Mouse (Mus musculus) kidney, postnatal 4 days (tissue): ENCODE measurements at regions not wholly inside any gene's neighbourhood (a gene's known extent, or its start where the extent isn't known, plus 50 kb on each side); places are given as distances from the start of the nearest gene placed in this dataset.

Experiments used
- DNase-seq, 2 experiments: peaks; one replicate each; pipeline ENCODE4 v3.0.0; 2021; ENCODE audit warnings: mixed read lengths in 2 of 2

DNA sequence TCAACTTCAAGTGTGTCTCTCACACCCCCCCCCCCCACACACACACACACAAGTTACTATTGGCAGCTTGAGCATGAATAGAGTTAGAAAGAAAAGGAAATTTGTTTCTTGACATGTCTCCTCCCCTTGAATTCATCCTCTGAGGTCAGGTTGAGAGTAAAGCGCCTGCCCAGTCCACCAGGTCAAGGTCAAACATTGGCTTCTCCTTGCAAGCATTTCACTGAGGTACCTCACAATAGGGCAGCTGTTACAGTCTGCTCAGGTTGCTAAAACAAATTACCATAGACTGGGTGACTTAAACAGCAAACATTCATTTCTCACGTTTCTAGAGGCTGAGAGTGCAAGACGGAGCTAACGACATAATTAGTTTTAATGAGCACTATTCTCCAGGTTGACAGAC is 344.2 kb downstream of the Galc start:
- DNase-seq: no peak

DNA sequence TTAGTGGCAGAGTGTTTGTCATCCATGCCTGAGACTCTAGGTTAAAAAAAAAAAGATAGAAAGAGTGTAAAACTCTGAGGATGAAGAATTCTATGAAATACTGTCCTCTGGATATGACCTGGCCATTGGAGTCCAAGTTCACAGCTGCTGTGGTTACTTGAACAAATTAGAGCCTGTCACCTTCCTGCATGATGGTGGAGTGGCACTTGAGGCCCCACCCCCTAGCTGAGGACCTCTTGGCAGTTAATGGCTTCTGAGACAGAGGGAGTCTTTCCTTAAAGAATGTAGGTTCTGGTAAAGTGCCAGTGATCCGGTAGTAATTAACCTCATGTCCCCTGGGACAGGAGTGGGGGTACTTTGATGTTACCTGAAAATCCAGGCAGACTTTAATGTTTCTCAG is 346.5 kb downstream of the Galc start:
- no peak for DNase-seq

DNA sequence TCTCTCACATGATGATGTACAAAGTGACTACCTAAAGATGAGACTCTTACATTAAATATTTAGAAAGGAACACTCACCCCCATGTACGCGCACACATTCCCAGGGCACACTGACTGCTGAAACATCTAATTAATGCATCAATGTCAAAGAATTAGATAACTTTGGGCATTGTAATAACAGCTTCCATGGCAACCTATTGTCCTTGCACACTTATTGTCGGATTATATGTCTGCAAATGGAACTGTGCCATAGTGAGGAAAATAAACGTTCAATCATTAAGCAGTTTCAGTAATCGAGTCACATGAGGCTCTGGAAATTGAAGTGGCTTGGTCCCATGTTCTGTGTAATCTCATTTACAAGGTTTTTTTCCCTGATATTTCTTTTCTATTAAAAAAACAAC is 360.0 kb downstream of the Galc start:
- no peak for DNase-seq

DNA sequence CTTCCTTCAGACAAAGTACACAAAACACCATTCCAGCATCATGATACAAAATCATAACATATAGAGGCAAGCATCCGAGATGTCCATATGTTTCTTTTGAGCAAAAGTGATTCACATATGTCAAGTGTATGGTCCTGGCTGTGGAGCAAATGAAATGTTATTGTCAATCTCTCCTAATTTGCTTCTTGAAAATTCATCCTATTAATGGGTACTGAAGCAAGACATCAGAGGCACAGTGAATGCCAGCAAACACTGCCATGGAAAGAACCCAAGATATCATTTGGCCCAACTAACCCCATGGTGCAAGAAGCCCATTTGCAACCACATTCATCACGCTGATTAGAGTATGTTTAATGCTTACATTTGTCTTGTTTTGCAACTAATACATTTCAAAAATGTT is 361.1 kb downstream of the Galc start:
- DNase-seq: no peak

DNA sequence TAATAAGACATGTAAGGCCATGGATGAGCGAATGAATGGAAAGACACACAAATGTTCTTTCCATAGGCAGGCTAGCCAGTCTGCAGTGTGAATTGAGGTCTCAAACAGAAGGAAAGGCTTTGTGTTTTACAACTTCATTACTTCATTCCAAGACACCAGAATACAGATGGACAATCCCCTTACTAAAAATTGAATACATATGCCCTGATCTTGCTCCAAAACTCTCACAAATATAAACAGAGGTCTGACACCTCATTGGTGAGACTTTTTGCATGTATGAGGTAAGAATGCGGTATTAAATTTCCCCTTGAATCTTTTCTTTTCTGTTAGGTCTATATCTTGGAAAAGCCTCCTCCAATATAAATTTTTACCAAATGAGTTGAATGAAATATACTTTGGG is 363.3 kb downstream of the Galc start:
- no peak for DNase-seq

DNA sequence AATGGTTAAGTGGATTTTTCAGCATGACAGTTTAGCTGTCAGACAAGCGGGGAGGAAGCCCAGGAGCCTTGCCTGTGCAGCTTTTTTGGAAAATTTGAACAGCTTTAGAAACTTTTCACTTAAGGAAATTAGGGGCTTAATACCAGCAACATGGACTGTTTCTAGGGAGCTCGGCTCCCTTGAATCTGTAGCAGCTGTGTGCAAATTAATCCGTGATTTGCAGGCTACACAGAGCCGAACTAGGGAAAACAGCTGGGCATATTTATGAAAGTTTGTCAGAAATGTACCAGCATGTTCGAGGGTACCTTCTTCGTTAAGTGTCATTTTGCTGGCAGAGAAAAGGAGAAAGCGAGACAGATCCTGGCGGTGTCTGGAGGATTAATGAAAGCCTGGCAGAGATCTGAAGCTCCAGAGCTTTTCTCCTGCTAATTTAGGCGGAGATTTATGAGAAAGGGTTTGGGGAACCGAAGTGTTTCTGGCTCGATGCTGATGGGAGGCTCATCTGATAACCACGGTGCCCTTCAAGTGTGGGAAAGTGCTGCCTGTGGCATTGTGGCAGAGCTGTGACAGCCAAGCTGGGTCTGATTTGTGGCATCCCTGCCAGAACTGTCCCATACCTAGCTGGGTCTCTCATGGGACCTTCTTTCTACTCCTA is 370.3 kb downstream of the Galc start:
- DNase-seq: peak in 1 of 2 experiments; percentile 6

DNA sequence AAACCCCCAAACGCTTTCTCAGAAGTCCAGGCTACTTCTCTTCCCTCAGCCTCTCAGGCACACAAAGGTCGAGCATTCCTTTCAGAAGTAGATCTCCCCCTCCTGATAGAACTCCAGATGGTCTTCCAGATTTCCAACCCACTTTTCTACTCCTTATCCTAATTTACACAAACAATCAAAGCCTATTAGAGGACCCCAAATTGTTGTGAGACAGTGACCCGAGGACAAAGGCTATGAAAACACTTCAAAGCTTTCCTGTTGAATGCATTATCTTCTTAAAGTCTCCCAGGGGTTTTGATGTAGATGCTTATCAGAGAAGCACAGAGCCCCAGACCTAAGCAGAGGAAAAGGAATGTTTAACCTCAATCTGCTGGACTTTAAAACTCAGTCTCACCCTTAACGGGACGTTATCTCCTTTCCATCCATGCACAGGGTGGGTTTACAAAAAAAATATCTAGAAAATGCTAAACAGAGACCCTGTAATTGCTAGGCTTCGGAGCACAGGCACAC is 370.9 kb downstream of the Galc start:
- no peak for DNase-seq

DNA sequence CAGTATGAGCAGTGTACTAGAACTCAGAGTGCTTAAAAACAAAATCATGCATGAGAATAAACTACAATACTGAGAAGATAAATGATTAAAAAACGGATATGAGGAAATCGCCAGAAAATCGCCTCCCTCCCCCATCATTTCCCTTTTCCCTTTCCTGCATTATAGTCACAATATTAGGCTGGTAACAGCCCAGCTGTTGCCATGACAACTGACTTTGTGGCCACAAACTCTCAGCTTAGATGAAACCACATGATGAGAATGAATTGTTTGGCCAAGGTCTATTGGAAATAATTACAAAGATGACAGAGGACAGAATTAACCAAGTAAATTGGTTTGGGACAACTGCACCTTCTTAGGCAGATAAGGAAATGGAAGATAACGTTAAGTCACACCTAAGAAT is 376.8 kb downstream of the Galc start:
- DNase-seq: no peak

DNA sequence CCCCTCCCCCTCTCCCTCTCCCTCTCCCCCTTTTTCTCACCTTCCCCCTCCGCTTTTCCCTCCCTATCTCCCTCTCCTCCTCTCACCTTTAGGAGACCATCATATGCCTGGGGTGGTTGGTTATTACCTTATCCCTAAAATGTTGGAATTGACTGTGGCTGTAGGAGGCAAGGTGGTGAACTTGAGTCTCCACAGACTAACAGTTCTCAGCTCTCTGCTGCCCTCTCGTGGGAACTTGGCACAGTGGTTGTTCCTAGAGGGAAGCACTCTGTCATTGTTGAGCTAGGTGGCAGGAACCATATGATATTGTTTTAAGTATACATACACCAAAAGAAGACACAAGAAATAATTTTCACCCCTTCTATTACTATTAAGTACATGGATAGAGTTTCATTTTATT is 386.9 kb downstream of the Galc start:
- peak; percentile 87 to 90 for DNase-seq

DNA sequence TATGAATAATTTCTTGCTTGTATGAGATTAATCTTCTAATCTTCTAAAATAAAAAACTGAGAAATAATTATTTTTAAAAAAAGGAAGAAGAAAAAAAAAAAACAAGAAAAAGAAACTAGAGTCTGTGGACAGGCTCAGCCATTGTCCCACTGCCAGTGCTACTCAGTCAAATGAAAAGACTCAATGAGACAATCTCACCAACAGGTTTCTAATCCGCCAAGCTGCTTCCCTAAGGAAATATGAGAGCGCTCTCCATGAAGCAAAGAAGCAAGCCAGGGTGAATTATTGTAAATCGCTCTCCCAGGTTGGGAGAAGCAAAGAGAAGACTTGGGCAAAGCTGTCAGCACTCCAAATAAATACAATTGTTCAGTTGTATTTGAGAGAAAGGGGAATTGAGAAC is 396.3 kb downstream of the Galc start:
- no peak for DNase-seq

DNA sequence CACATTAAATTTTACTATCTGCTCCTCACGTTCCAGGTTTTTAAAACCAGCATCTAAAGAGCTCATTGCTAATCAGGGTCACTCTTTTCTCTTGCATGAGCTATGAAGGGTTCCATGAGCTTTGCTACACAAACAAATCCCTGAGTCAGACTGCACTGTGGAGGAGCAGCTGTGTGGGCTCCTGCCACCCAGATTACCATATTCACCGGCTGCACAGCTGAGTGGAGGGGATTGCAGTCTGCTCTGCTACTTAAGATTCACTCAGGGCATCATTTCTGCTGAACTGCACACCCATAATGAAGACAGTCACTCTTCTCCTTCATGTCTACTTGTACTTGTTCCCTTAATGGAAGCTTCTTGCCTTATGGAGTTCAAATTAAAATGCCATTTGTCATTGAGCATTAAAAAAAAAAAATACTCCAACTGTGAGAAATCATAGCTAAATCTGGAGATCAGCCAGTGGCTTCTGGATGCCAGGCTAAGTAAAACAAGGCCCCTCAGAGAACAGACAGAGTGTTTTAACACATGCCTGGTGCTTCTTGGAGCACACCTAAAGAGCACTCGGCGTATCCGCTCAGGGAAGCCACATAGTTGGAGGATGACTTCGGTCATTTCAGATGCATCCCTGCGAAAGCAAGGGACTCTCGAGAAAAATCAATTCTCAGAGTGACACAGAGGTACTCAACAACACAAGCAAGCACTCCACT is 422.9 kb downstream of the Galc start:
- DNase-seq: no peak

DNA sequence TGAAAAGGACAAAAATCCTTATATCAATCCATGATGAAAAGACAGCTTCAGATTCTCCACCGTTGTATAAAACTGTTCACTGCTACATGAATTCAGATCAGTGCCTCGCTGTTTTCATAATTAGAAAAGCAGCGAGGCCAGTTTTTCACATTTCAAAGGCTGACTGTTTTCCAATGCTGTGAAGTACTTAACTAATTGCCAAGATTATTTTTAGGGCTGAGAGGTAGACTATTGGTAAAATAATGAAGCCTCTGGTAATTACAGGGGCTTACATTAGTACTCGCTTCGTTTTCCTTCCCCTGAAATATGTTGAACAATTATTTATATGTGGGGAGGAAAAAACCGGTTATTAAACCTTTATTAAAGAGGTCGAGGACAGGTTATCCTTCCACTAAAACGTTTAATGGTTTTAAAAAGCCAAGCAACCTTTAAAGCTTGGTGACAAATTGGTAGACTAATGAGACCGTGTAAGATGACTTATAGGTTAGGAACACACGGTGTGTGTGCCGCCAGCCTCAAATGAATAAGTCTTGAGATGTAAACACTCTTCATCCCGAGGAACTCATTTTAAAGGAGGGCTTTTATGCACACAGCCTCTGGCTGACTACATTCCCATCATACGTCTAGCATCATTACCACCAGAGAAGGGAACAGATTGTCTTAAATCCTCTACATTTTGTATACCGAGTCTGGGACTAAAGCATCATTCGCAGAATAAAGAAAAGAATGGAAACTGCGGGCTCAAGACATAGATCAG is 465.7 kb downstream of the Galc start:
- DNase-seq: no peak

DNA sequence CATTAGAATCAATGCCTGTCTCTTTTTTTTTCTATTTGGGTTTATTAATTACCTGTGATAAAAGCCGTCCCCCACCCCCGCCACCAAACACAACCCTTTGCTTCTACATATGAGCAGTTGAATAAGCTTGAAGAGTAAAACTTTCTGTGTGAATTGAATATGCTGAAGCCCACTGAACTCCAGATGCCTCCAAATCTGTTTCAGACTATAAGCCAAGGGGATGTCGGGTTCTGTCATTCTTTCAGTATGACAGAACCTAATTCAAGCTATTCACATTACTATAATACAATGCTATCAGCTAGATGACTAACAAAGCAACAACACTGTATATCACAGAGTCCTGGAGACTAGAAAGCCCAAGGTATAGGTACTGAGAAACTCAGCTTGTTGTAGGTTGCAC is 475.8 kb downstream of the Galc start:
- no peak for DNase-seq

DNA sequence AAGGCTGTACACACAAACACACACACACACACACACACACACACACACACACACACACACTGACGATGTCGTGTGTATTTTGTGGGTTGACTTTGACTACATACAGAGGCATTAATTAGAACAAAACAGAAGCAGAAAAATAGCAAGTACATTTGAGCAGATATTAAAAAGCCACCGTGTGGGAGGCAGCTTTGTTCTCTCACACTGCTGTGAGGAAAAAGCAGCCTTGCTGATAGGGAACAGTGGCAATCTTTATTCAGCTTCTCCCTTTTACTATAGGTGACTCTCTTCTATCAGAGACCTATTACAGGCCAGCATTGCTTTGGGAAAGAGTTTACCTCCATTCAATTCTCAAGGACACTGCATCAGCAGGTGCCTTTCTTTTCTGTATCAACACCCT is 500.1 kb downstream of the Galc start:
- no peak for DNase-seq

DNA sequence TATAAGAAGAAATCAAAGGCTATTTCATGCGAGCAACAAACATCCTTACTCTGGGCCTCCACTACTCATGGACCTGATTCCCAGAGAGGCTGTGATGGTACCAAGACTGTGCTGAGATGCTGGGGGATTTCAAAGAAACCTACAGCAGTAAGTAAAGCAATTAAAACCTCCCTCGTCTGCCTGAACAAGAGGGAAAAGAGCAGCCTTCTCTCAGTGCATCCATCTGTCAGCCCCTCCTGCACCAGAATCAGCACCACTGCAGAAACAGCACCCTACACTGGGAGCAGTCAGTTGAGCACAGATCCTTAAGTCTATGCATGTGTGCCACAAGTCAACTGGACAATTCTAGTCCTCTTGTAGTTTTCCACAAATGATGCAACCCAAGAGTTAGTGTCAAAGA is 500.6 kb downstream of the Galc start:
- DNase-seq: no peak

DNA sequence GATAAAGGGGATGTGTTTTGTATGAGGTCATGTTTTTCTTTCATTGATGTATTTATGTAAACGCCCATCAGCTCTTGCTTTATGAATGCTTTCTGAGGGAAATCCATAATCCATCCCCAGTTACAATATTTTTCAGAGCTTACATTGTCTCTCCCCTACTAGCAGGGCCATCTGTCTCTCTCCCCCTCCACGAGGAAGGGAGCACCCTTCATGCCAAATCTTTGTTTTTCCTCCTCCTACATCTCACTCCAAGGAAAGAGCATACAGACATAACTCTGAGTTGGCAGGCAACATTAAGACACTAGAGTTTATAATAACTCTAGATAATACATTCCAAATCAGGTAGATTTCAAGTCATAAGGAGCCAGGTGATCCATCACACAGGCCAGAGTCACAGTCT is 509.1 kb downstream of the Galc start:
- DNase-seq: no peak

DNA sequence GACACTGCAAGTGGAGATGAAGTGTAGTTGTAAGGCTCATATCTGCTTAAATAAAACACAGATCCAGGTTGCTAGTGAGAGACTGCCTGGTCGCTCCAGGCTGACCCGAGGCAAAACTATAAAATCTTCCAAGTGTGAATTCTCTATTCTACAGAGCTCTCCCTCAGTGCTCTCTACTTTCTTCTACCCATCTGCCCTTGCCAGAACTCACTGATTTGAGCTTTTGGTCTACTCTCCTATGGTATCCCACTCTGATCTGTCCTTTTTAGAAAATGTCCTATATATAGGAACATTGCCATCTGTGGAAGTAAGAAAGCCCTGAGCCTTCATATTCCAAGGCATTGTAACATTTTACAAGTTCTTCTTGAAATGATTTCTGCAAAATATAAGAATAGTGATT is 518.3 kb downstream of the Galc start:
- no peak for DNase-seq

DNA sequence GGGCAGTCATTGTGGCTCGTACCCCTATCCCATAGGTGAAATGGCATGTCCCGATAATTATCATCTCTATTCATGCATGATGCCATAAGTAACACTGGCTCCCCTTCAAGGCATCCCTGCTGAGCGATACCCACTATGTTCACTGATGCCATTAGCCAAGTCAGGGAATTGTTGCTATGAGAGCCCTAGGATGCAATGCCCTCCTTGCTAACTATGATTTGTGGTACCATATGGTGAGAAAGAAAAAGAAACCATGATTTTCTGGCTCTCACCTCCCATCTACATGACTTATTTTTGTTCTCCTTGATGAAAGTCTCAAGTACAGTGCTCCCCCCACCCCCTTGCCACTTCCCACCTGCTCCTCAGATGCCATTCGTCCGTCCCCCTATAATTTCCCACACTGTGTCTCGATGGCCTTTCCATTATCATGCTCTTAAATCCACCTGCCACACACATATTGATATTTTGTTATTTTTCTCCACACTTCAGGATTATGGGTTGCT is 527.1 kb downstream of the Galc start:
- no peak for DNase-seq

DNA sequence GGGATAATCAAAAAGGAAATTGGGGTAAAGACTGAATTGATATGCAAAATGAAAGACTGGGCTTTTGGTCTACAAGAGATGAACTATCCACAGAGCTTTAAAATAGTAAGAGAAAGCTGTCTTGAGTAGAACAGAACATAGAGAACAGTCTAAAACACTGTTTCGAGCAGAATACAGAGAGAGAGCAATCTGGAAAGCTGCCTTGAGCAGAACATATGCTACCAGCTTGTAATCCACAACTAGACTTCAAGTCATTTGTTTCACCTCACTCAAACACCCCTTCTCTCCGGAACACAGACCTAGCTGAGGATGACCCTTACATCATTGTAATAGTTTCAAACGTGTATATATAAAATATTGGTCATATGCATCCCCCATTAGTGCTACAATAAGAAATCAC is 538.7 kb downstream of the Galc start:
- DNase-seq: no peak

DNA sequence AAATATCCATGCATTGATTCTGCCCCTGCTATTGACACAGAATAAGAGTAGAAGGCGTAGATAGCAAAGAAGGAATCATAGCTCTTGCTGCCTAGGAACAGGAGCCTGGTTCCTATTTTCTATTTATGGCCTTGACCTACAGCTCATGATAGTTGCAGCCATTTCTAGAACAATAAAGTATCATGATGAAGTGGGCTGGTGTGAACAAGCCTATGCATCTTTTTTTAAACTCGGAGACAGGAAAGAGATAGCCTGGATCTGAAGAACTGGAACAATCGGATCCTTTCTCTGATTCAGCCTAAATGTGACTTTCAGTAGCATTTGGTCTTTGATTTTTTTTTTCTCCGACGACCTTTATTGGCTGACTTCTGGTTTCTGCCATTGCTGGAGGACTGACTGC is 541.4 kb downstream of the Galc start:
- no peak for DNase-seq
